Mouse (Mus musculus): ENCODE data around the gene Haus6.

DNA sequence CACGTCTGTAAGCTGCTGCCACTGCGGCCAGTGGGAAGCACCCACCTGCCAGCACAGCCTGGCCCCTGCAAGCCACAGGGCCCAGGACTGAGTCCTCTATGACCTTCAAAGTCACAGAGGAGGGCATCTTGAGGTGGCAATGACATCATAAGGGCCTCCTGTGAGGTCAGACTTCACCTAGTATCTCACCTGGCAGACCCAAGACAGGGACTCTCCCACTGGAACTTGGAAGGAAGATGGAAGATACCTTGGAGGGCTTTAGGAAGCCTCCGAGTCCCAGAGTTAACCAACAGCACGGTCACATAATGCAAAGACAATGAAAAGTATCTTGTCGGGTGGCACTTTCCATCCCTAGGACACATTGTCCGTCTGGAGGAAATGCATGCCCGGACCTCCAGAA is 53.6 kb downstream of the Haus6 start, which contains the start of gene Saxo1:
- no peak for TF ChIP-seq CTCF (IDR thresholded peaks at IDR 0.05; ENCODE audit: control insufficient read depth, insufficient read depth, insufficient replicate concordance, low read depth, low read length)
- TF ChIP-seq POLR2A (IDR thresholded peaks at IDR 0.05; ENCODE audit: control insufficient read depth, low read depth, low read length), result peak; percentile 76; the same call in 1 of the 2 replicates

All from testis, adult 2 months (tissue).